Mouse (Mus musculus): ENCODE results near the gene Cox7b2.
"Not testable (repeated sequence)": the region's sequence is repeated elsewhere in the genome, so short reads cannot be mapped to it uniquely, and the experiment has no call there.

Gene Cox7b2

GRCm38 (mm10) chr5:71548079-71548478, at the start of gene Cox7b2:
Gene Cox7b2, minus strand, starts transcription at chr5:71548205.
- no peak for DNase-seq (ENCODE audit: low spot score)

GRCm38 (mm10) chr5:71595321-71595720, 47.3 kb upstream of the Cox7b2 start:
- no peak for DNase-seq (ENCODE audit: low spot score)

- DNase-seq (ENCODE audit: low spot score): no peak
Measured at GRCm38 (mm10) chr5:71593745-71594255, 45.8 kb upstream of the Cox7b2 start.

- no peak for DNase-seq (ENCODE audit: low spot score)
Measured at GRCm38 (mm10) chr5:71571646-71572237, 23.7 kb upstream of the Cox7b2 start.

- no peak for DNase-seq (ENCODE audit: low spot score)
Measured at GRCm38 (mm10) chr5:71545554-71545953, 2.5 kb downstream of the Cox7b2 start.

GRCm38 (mm10) chr5:71525486-71525885, 22.5 kb downstream of the Cox7b2 start:
- DNase-seq (ENCODE audit: low spot score): not testable (repeated sequence)

GRCm38 (mm10) chr5:71502058-71502678, 45.8 kb downstream of the Cox7b2 start:
- DNase-seq (ENCODE audit: low spot score): no peak

- no peak for DNase-seq (ENCODE audit: low spot score)
Measured at GRCm38 (mm10) chr5:71495621-71496020, 52.4 kb downstream of the Cox7b2 start.

- DNase-seq (ENCODE audit: low spot score): no peak
Measured at GRCm38 (mm10) chr5:71456957-71457356, 91.0 kb downstream of the Cox7b2 start.

- no peak for DNase-seq (ENCODE audit: low spot score)
Measured at GRCm38 (mm10) chr5:71440174-71440573, 107.8 kb downstream of the Cox7b2 start.

Measured in ovary, postnatal 36 days (tissue).